Mouse (Mus musculus) kidney, postnatal 10 days (tissue): ENCODE data around the gene Slc22a12.

Experiments used
- DNase-seq: peaks from one replicate; pipeline ENCODE4 v3.0.0; 2021; ENCODE audit warnings: mixed read lengths

Gene Slc22a12

DNA sequence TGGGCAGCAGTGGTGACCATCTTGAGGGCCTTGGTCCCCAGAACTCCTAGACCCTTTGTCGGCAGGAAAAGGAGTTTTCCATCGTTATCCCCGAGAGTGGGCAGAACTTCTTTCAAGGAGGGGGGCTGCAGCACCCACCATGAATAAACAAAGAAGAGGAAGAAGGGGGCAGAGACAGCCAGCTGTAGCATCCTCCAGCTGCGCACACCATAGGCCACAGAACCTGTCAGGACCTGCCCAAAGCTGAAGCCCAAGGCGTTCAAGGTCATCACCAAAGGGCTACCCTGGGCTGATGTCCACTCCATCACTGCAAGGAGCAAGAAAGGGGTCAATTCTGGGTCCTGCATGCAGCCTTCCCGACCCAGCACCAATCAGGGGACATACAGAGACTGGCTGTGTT lies 2.6 kb downstream of the Slc22a12 start:
- DNase-seq, result no peak

GRCm38 (mm10) chr19:6539592-6539991 lies 3.2 kb downstream of the Slc22a12 start:
- DNase-seq, result no peak

DNA sequence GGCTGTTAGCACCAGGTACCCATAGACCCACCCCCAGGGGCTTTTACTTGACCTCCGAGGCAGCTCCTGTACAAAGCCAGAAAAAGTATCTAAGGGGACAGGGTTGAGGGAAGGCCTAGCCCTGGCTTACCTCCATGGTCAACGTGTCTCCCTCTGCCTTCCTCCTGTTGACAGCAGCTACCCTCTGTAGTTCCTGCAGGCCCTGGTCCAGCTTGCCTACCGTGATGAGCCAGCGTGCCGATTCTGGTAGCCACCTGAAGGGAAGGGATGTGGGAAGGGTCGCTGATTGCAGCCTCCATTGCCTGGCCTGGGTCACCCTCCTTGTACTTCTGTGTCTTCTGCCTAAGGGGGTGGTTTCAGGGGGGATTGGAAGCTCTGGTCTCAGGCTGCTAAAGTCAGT lies 4.3 kb downstream of the Slc22a12 start:
- DNase-seq, result no peak

DNA sequence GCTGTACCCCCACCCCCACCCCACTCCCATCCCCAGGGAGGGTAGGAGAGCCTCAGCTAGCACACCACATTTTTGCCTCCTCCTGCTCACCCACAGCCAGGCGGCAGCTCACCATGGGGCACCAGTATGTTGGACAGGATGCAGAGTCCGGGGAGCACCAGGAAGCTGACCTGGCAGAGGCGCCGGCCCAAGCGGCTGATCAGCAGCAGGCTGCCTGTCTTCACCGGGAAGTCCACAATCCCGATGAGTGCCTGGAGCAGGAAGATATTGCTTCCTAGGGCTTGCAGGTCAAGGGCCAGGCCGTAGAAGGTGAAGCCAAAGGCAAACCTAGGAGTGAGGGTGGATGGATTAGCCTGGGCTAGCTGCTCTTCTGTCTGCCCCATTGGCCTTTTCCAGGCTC lies 5.3 kb downstream of the Slc22a12 start:
- DNase-seq, result no peak

DNA sequence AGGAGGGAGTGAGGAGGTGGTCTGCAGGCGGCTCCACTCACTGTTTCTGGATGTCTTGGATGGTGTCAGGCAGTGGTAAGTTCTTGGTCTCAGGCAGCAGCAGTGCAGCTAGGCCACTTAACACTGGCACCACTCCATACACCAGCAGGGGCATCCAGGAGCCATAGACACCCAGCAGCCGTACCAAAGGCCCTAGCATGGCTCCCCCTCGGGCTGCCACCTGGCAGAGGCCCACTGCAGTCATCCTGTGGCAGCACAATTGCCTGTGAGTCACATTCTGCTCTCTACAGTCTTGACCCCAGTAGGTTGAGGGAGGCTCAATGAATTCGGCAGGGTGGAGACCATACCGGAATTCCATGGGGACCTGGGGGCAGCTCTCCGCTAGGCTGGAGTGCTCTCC lies 6.1 kb downstream of the Slc22a12 start:
- no peak for DNase-seq

DNA sequence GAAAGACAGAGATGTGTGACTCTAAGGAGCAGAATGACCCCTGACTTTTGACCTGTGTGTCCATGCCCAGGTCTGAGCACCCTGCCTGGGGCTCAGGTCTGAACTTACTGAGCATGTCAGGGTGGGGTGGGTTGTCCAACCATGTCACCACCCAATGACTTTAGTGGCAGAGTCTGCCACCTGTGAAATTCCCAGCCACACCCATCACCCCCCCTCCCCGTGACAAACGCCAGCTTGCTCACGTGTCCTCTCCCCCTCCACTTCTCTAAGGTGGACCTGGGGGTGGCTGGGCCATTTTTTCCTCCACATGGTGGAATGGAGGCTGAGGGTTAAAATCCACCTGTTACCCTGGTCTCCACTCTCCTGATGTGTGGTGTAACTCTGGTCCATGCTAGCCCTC lies 6.6 kb downstream of the Slc22a12 start:
- DNase-seq, result no peak

DNA sequence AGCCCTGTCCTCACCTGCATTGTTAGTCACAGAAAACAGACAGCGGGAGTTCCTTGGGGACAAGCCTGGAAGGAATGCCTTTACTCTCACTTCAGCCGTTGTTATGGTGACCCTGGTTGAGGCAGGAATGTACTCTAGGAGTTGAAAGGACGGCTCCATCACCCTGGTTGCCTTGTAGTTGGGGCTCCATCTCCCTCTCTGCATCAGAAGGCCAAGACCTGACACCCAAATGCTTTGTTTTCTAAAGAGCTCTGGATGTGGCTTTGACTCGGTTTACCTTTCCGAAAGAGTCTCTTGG lies 8.8 kb downstream of the Slc22a12 start:
- DNase-seq, result no peak

DNA sequence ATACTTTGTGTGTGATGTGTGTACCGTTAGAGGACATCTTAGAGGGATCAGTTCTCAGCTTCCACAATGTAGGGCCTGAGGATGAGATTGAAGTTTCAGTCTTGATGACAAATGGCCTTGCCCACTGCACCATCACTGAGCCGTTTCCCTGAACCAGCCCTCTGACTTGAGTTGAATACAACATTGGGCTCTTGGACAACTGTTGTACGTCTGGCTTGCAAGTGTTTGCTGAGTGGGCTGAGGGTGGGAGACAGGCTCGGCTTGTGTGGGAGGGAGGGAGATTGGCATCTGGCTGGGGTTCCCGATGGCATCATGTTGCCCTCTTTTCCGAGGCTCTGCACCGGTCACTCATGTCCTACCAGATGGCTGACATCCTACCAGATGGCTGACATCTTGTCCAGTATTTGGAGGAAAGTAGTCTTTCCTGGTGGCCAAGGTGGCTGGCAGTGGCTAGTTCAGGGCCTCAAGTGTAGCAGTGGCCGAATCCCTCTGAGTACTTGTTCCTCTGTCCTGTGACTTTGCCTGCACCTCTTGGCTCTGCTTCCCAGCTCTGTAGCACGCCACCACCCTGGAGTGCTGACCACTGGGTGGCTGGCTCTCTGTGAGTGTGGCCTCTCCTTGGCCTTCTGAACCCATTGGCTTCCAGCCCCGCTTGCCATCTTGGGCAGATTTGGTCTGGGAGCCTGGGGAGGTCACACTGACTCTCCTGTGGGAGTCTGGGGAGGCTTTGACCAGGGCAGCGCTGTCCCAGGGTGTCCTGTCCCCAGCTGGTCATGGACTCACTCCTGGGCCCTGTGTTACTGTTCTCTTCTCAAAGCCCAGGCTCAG lies 9.3 kb downstream of the Slc22a12 start:
- peak; percentile 44 for DNase-seq

DNA sequence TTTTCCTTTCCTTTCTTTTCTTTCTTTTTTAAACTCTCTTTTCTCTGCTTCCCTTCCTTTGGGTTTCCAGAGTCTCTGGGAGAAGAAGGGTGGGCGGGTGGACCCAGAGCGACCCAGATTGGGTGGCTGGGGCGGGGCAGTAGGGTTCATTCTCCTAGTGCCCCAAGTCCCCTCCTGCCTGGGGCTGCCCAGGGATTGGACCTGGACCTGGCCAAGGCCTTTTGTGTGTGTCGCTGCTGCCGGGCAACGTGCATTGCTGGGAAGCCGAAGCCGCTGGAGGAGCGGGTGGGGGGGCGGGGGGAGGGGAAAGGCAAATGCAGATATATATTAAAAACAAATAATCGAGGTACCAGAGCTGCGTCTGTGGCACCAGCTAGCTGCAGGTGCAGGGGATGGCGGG lies 10.2 kb downstream of the Slc22a12 start:
- DNase-seq, result peak; percentile 48

DNA sequence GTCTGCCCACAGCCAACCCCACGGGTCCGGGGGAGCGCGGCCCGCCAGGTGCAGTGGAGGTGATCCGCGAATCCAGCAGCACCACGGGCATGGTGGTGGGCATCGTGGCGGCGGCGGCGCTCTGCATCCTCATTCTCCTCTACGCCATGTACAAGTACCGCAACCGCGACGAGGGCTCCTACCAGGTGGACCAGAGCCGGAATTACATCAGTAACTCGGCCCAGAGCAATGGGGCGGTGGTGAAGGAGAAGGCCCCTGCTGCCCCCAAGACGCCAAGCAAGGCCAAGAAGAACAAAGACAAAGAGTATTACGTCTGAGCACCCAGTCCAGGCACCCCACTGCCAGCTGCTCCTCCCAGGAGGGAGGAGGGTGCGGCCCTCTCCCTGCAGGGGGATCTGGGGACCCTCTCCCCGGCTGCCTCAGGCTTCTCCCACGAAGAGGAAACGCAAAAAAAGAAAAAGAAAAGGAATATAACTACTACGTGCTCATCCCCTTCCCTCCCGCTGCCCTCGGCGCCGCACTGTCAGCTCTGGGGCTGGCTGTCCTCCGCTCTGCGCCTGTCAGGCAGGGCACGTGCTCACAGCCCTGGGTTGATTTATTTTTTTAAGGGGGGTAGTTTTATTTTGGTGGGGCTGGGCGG lies 10.9 kb downstream of the Slc22a12 start:
- peak; percentile 72 for DNase-seq

- DNase-seq, result peak; percentile 68
Observed at GRCm38 (mm10) chr19:6531011-6531631, 11.7 kb downstream of the Slc22a12 start.

DNA sequence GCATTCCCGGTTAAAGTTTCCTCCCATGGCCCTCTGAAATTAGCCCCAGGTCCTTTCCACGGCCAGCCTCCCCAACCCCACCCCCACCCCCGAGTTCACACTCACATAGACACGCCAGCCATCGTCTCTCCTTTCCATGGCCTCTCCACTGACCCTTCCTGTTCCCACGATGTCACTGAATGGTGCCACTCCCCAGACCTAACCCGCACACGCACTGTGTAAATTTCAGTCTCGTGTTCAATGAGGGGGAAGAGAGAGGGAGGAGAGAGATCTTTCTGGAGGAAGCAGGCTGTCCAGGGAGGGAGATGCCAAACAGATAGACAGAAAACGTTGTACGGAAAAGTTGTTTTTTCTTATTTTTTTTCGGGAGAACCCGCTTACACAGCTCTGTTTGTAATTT lies 12.5 kb downstream of the Slc22a12 start:
- DNase-seq, result no peak

GRCm38 (mm10) chr19:6529265-6529985 lies 13.4 kb downstream of the Slc22a12 start:
- peak; percentile 57 for DNase-seq

DNA sequence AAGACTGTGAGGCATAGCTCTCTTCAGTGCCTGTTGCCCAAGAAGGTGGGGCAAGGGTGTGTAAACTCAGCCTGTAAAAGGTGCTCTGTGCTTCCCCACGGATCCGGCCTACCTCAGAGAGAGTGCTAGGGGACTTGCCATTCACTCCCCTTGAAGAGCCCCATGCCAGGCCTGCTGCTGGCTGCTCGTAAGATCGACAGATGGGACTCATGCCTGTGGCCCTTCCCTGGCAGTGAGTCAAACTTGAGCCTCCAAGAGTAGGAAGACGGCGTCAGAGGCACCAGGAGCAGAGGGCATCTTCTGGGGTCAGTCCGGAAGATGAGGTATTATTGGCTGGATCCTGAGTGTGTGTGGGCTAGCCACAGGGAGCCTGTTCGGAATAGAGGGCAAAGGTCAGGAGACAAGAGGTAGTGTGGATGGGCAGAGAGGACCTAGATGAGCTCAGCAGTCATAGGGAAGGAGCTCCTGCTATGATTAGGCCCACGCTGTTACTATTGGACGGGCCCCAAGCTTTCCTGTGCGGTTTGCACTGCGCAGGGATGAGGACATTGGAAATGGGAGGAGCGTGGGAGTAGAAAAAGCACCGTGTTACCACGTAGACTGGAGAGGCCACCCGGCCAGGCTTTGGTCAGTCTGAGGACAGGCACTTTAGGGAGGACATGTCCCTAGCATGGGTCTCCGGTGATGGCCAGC lies 14.8 kb downstream of the Slc22a12 start:
- DNase-seq, result no peak

DNA sequence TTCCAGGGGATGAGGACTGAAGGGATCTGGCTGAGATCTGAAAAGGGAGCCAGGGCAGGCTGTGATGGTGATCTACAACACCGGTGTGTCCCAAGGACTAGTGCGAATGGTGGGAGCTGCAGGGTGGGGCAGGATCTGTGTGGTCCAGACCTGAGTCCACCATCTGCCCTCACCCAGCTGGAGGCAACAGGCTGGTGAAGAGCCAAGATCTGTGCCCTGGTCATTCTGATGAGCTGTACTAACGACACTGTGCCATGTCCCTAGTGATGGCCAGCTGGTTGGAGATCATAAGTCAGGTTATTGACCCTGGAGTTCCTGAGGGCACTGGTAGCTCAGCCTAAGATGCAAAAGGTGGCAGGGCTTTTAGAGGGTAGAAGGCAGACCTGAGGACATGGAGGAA lies 15.4 kb downstream of the Slc22a12 start:
- no peak for DNase-seq

GRCm38 (mm10) chr19:6526010-6526409 lies 16.8 kb downstream of the Slc22a12 start:
- DNase-seq, result no peak

- no peak for DNase-seq
Observed at GRCm38 (mm10) chr19:6525023-6525422, 17.8 kb downstream of the Slc22a12 start.

- DNase-seq, result no peak
Observed at GRCm38 (mm10) chr19:6522289-6522688, 20.5 kb downstream of the Slc22a12 start.

DNA sequence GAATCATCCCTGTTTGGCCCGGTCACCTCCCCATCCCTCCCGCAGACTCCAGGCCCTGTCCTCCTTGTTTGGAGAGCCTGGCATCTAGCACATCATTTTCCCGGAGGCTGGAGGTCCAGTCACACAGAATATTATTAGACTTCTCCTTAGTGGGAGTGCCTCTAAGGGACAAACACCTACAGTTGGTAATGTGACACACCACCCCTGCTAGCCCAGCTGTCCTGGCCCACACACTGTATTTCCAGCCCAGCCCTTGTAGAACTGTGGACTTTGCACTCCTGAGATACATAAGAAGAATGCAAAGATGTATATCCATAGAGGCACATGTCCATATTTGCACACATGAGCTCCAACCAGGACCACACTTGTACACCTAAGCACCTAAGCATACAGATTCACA lies 21.2 kb downstream of the Slc22a12 start:
- DNase-seq, result no peak

DNA sequence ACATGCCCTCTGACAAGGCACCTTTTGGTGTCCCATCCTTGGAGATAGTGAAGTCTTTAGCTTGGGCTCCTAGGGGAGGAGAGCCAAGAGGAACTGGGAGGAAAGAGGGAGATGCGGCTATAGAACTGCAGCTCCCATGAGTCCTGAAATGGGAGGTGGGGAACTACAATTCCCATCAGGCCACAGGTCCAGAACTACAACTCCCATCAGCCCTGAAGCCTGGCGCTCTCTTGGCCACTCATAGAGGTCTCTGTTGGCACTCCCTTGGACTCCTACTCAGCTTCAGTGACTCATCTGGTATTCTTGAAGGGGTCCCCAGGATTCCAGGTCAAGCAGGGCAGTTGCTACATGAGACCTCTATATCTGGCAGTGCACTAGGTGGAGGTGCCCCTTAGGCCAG lies 23.3 kb downstream of the Slc22a12 start:
- no peak for DNase-seq

DNA sequence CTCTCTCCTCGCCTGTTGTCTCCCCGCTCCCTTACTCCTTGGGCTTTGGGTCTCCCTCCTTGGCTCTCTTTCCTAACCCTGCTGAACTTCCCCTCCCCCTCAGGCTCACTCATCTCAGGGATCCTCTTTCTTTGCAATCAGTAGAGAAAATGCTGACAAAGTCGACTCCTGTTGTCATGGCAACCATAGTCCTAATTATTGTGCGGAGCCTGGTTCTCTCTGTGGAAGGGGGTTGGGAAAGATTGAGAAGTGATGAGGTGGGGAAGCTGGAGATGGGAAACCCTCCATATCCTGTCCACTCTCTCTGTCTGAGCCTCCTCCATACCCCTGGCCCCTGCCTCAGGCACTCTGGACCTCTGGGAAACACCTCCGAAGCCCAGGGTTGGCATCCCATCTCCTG lies 24.2 kb downstream of the Slc22a12 start:
- no peak for DNase-seq

DNA sequence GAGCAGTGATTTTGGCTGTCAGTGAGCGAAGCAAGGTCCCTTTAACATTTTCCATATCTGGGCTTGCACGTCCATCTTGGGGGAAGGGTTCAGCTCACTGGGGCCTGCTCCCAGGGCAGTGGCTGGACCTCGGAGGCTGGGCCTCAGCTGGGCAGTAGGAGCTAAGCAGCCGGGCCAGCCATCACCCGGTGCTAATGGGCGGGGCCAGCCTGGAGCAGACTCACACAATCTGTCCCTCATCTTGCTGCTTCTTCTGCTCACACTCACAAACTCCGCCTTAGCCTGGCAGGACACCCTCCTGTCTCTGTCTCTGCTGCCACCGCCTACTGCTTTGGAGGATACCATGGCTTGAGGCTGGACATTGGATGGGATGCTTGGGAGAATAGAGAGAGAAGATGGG lies 26.7 kb downstream of the Slc22a12 start:
- no peak for DNase-seq

GRCm38 (mm10) chr19:6515448-6515847 lies 27.4 kb downstream of the Slc22a12 start:
- no peak for DNase-seq
